Mouse (Mus musculus): ENCODE results near the gene Nim1k.
"Not testable (repeated sequence)": the region's sequence is repeated elsewhere in the genome, so short reads cannot be mapped to it uniquely, and the experiment has no call there.

Gene Nim1k

GRCm38 (mm10) chr13:119727608-119728387 lies 27.9 kb downstream of the Nim1k start:
- DNase-seq (ENCODE audit: low spot score in 2 of 2) = no peak

- no peak for DNase-seq (ENCODE audit: low spot score in 2 of 2)
Measured at GRCm38 (mm10) chr13:119724541-119724940, 31.1 kb downstream of the Nim1k start.

GRCm38 (mm10) chr13:119723368-119723767 lies 32.3 kb downstream of the Nim1k start:
- no peak for DNase-seq (ENCODE audit: low spot score in 2 of 2)

- DNase-seq (ENCODE audit: low spot score in 2 of 2) = no peak
Measured at GRCm38 (mm10) chr13:119722447-119722846, 33.2 kb downstream of the Nim1k start.

GRCm38 (mm10) chr13:119716105-119716504 lies 39.6 kb downstream of the Nim1k start:
- no peak for DNase-seq (ENCODE audit: low spot score in 2 of 2)

- no peak for DNase-seq (ENCODE audit: low spot score in 2 of 2)
Measured at GRCm38 (mm10) chr13:119713821-119714220, 41.9 kb downstream of the Nim1k start.

- DNase-seq (ENCODE audit: low spot score in 2 of 2) = no peak
Measured at GRCm38 (mm10) chr13:119713107-119713787, 42.4 kb downstream of the Nim1k start.

- DNase-seq (ENCODE audit: low spot score in 2 of 2) = no peak
Measured at GRCm38 (mm10) chr13:119712463-119712862, 43.2 kb downstream of the Nim1k start.

GRCm38 (mm10) chr13:119710268-119710610 lies 45.4 kb downstream of the Nim1k start:
- DNase-seq (ENCODE audit: low spot score in 2 of 2) = no peak

GRCm38 (mm10) chr13:119709388-119710267 lies 46.1 kb downstream of the Nim1k start:
- no peak for DNase-seq (ENCODE audit: low spot score in 2 of 2)

- DNase-seq (ENCODE audit: low spot score in 2 of 2) = no peak
Measured at GRCm38 (mm10) chr13:119708941-119709340, 46.7 kb downstream of the Nim1k start.

- no peak for DNase-seq (ENCODE audit: low spot score in 2 of 2)
Measured at GRCm38 (mm10) chr13:119707906-119708305, 47.8 kb downstream of the Nim1k start.

GRCm38 (mm10) chr13:119706953-119707352 lies 48.7 kb downstream of the Nim1k start:
- DNase-seq (ENCODE audit: low spot score in 2 of 2) = no peak

GRCm38 (mm10) chr13:119706278-119706880 lies 49.3 kb downstream of the Nim1k start:
- DNase-seq (ENCODE audit: low spot score in 2 of 2) = not testable (repeated sequence)

- DNase-seq (ENCODE audit: low spot score in 2 of 2) = no peak
Measured at GRCm38 (mm10) chr13:119704280-119704679, 51.4 kb downstream of the Nim1k start.

GRCm38 (mm10) chr13:119698436-119698835 lies 57.2 kb downstream of the Nim1k start:
- no peak for DNase-seq (ENCODE audit: low spot score in 2 of 2)

GRCm38 (mm10) chr13:119696496-119696895 lies 59.2 kb downstream of the Nim1k start:
- no peak for DNase-seq (ENCODE audit: low spot score in 2 of 2)

GRCm38 (mm10) chr13:119695676-119696075 lies 60.0 kb downstream of the Nim1k start:
- DNase-seq (ENCODE audit: low spot score in 2 of 2) = no peak

- not testable (repeated sequence) for DNase-seq (ENCODE audit: low spot score in 2 of 2)
Measured at GRCm38 (mm10) chr13:119691958-119692357, 63.7 kb downstream of the Nim1k start.

GRCm38 (mm10) chr13:119690876-119691620 lies 64.6 kb downstream of the Nim1k start:
- no peak for DNase-seq (ENCODE audit: low spot score in 2 of 2)
